Comparison of ENCODE assay signal across 11 mouse cellular contexts in genomic region chr5:122566626-122567025, GRCm38 (mm10). TPM values are rescaled to one million over a fixed set of nuclear protein-coding genes. Genes with fewer than 3 reads are reported as not detected.
DNase-seq lines count a peak whose midpoint lies in the region; ATAC-seq and TF ChIP-seq lines count a peak whose summit lies in the region.
"Had no signal": no experiment of that assay in that cellular context is flagged by ENCODE, and none has a peak within 500 bp of the region (broad histone marks: within the 10 kb centered on the region; RNA-seq: fewer than 3 reads in every experiment).

No protein-coding gene starts in this region.

- no peak overlapping the region for H3K9ac ChIP-seq in midbrain, embryonic 11.5 days (ENCODE audit: low read length)
- no peak overlapping the region for H3K9ac ChIP-seq in midbrain, embryonic 15.5 days
- H3K9ac ChIP-seq in forebrain, postnatal 0 days = no peak overlapping the region
- H3K9ac ChIP-seq: lung, embryonic 14.5 days; neural tube, embryonic 13.5 days; stomach, embryonic 15.5 days had no signal

- 86% methylated on average over 8 of the region's 8 CpGs for WGBS in midbrain, embryonic 11.5 days
- 76% methylated on average over 8 of the region's 8 CpGs for WGBS in midbrain, embryonic 15.5 days
- WGBS in forebrain, postnatal 0 days = 41% methylated on average over 8 of the region's 8 CpGs

- H3K4me1 ChIP-seq in midbrain, embryonic 11.5 days (ENCODE audit: control insufficient read depth, insufficient read depth, low read length) = no peaks in the 10 kb centered on the region
- no peaks in the 10 kb centered on the region for H3K4me1 ChIP-seq in midbrain, embryonic 15.5 days
- no peaks in the 10 kb centered on the region for H3K4me1 ChIP-seq in forebrain, postnatal 0 days (ENCODE audit: insufficient read depth)
- H3K4me1 ChIP-seq: neural tube, embryonic 13.5 days; stomach, embryonic 15.5 days had no signal

- H3K36me3 ChIP-seq in midbrain, embryonic 11.5 days (ENCODE audit: control insufficient read depth, insufficient read depth, low read length) = 0 out of 2 replicates have a peak, but pooled peaks cover 4% of the 10 kb centered on the region
- peaks cover 15% of the 10 kb centered on the region for H3K36me3 ChIP-seq in midbrain, embryonic 15.5 days (replicated peaks)
- H3K36me3 ChIP-seq in forebrain, postnatal 0 days (ENCODE audit: insufficient read depth) = peaks cover 10% of the 10 kb centered on the region

- H3K27ac ChIP-seq in midbrain, embryonic 11.5 days (ENCODE audit: low read depth, low read length) = no peak overlapping the region
- no peak overlapping the region for H3K27ac ChIP-seq in midbrain, embryonic 15.5 days
- peak overlapping the region; percentile 82 for H3K27ac ChIP-seq in forebrain, postnatal 0 days (ENCODE audit: low read depth, low read length)
- H3K27ac ChIP-seq: neural tube, embryonic 13.5 days; stomach, embryonic 15.5 days had no signal

- H3K4me3 ChIP-seq in midbrain, embryonic 11.5 days (ENCODE audit: low read depth, low read length) = no peak overlapping the region
- no peak overlapping the region for H3K4me3 ChIP-seq in midbrain, embryonic 15.5 days
- H3K4me3 ChIP-seq in forebrain, postnatal 0 days (ENCODE audit: low read depth, low read length) = no peak overlapping the region
- H3K4me3 ChIP-seq: neural tube, embryonic 13.5 days; stomach, embryonic 15.5 days had no signal

- no peaks in the 10 kb centered on the region for H3K9me3 ChIP-seq in midbrain, embryonic 11.5 days (ENCODE audit: control insufficient read depth, low read length)
- no peaks in the 10 kb centered on the region for H3K9me3 ChIP-seq in midbrain, embryonic 15.5 days
- H3K9me3 ChIP-seq in forebrain, postnatal 0 days (ENCODE audit: low read length) = no peaks in the 10 kb centered on the region
- H3K9me3 ChIP-seq: neural tube, embryonic 13.5 days; stomach, embryonic 15.5 days had no signal

- no peak overlapping the region for H3K4me2 ChIP-seq in midbrain, embryonic 11.5 days
- H3K4me2 ChIP-seq in midbrain, embryonic 15.5 days = no peak overlapping the region
- H3K4me2 ChIP-seq in forebrain, postnatal 0 days (ENCODE audit: low read depth) = no peak overlapping the region
- H3K4me2 ChIP-seq: lung, embryonic 14.5 days; neural tube, embryonic 13.5 days; stomach, embryonic 15.5 days had no signal

- DNase-seq in midbrain, embryonic 11.5 days (ENCODE audit: low spot score, missing footprints) = peak; percentile 17
- DNase-seq in forebrain, postnatal 0 days = peak; percentile 71
- DNase-seq in layer of hippocampus, adult 8-10 months (ENCODE audit: low spot score in 2 of 2) = peak; percentile 51 to 58
- peak; percentile 68 for DNase-seq in right cerebral cortex, postnatal 25 days
- DNase-seq in urinary bladder, adult 2 months (ENCODE audit: low spot score) = no peak
- DNase-seq in urinary bladder, postnatal 36 days (ENCODE audit: low spot score in 2 of 2) = no peak
- no peak for DNase-seq in lung, postnatal 36 days
- DNase-seq: lung, embryonic 14.5 days had no signal

- H3K27me3 ChIP-seq in midbrain, embryonic 11.5 days (ENCODE audit: control insufficient read depth, insufficient read depth, low read length) = no peaks in the 10 kb centered on the region
- H3K27me3 ChIP-seq in midbrain, embryonic 15.5 days (replicated peaks) = no peaks in the 10 kb centered on the region
- H3K27me3 ChIP-seq in forebrain, postnatal 0 days (ENCODE audit: insufficient read depth, low read length) = no peaks in the 10 kb centered on the region
- H3K27me3 ChIP-seq: neural tube, embryonic 13.5 days; stomach, embryonic 15.5 days had no signal

- TF ChIP-seq CTCF in forebrain, postnatal 0 days (IDR thresholded peaks at IDR 0.05; ENCODE audit: low read depth) = 0 out of 2 replicates have a peak, but pooled peaks have one; percentile 11

- ATAC-seq in midbrain, embryonic 11.5 days (ENCODE audit: low FRiP score) = no peak
- ATAC-seq in midbrain, embryonic 15.5 days (replicated peaks) = no peak
- ATAC-seq in forebrain, postnatal 0 days = peak; percentile 92

RNA-seq across cellular contexts. Expression of gene Ift81, which starts 47.7 kb away (rescaled TPM):
- polyA plus RNA-seq in midbrain, embryonic 11.5 days (2014; fragmentation: Nextera tagmentation; extraction: Ambion mirVana) = 48.5 and 50.5 TPM in 2 replicates
- 64.1 and 75.6 TPM in 2 replicates for polyA plus RNA-seq in midbrain, embryonic 15.5 days (2015; fragmentation: Nextera tagmentation; extraction: Ambion mirVana)
- total RNA-seq in forebrain, postnatal 0 days (2014; rRNA removed) = 46.0 and 48.1 TPM in 2 replicates
- 62.9 and 67.0 TPM in 2 replicates for polyA plus RNA-seq in forebrain, postnatal 0 days (2015; fragmentation: Nextera tagmentation; extraction: Ambion mirVana)
- total RNA-seq in layer of hippocampus, adult 8-10 months (2022) = 10 to 100 TPM; 40.2 to 59.2 (median 48.5) TPM
- polyA plus RNA-seq in urinary bladder, adult 2 months (2012; rRNA removed) = 13.2 TPM in 2 replicates

Comparison
In these comparisons a context has a peak if more than half of its experiments do, and no peak if none do; other contexts are left out.
1. DNase-seq: peak in midbrain, embryonic 11.5 days (single experiment), forebrain, postnatal 0 days (single experiment), layer of hippocampus, adult 8-10 months (2 of 2) and right cerebral cortex, postnatal 25 days (single experiment); none in urinary bladder, adult 2 months (single experiment), urinary bladder, postnatal 36 days (0 of 2) and lung, postnatal 36 days (single experiment).